Mouse (Mus musculus): ENCODE data around the gene Natd1. TPM values are rescaled to one million over a fixed set of nuclear protein-coding genes. Genes with fewer than 3 reads are reported as not detected.
"Not testable (repeated sequence)": the region's sequence is repeated elsewhere in the genome, so short reads cannot be mapped to it uniquely, and the experiment has no call there.

The Natd1 gene
- polyA plus RNA-seq, 1 experiment from 2014 or later, result 29.0 TPM

GRCm38 (mm10) chr11:60889861-60890260 lies 24.7 kb downstream of the Natd1 start:
- H3K9me3 ChIP-seq (ENCODE audit: control insufficient read depth, low read length), result no peaks in the 10 kb centered on the region
- H3K9ac ChIP-seq (replicated peaks; ENCODE audit: low read depth, low read length), result no peak overlapping the region
- H3K4me3 ChIP-seq (ENCODE audit: low read depth, low read length), result no peak overlapping the region
- no peaks in the 10 kb centered on the region for H3K4me1 ChIP-seq (ENCODE audit: control insufficient read depth, insufficient read depth, low read length)
- no peak for ATAC-seq (ENCODE audit: low read depth)
- H3K4me2 ChIP-seq (ENCODE audit: low read depth, low read length), result no peak overlapping the region
- no peaks in the 10 kb centered on the region for H3K27me3 ChIP-seq (ENCODE audit: control insufficient read depth, insufficient read depth, low read length)
- 82% methylated on average over 2 of the region's 2 CpGs for WGBS
- H3K27ac ChIP-seq (ENCODE audit: low read depth, low read length), result no peak overlapping the region
- H3K36me3 ChIP-seq (ENCODE audit: control insufficient read depth, insufficient read depth, low read length), result no peaks in the 10 kb centered on the region

- not testable (repeated sequence) for H3K9ac ChIP-seq (replicated peaks; ENCODE audit: low read depth, low read length); H3K4me3 ChIP-seq (ENCODE audit: low read depth, low read length); H3K27me3 ChIP-seq (ENCODE audit: control insufficient read depth, insufficient read depth, low read length); H3K4me1 ChIP-seq (ENCODE audit: control insufficient read depth, insufficient read depth, low read length); ATAC-seq (ENCODE audit: low read depth); H3K36me3 ChIP-seq (ENCODE audit: control insufficient read depth, insufficient read depth, low read length); H3K27ac ChIP-seq (ENCODE audit: low read depth, low read length); H3K4me2 ChIP-seq (ENCODE audit: low read depth, low read length); H3K9me3 ChIP-seq (ENCODE audit: control insufficient read depth, low read length)
- 88% methylated on average over 2 of the region's 3 CpGs for WGBS
Measured at GRCm38 (mm10) chr11:60886986-60887385, 27.6 kb downstream of the Natd1 start.

GRCm38 (mm10) chr11:60882386-60882785 lies 32.2 kb downstream of the Natd1 start:
- 87% methylated on average over 3 of the region's 3 CpGs for WGBS
- no peaks in the 10 kb centered on the region for H3K9me3 ChIP-seq (ENCODE audit: control insufficient read depth, low read length)
- no peak for ATAC-seq (ENCODE audit: low read depth)
- H3K4me1 ChIP-seq (ENCODE audit: control insufficient read depth, insufficient read depth, low read length), result peaks cover 9% of the 10 kb centered on the region
- H3K36me3 ChIP-seq (ENCODE audit: control insufficient read depth, insufficient read depth, low read length), result no peaks in the 10 kb centered on the region
- no peak overlapping the region for H3K4me3 ChIP-seq (ENCODE audit: low read depth, low read length)
- H3K4me2 ChIP-seq (ENCODE audit: low read depth, low read length), result no peak overlapping the region
- no peak overlapping the region for H3K27ac ChIP-seq (ENCODE audit: low read depth, low read length)
- H3K27me3 ChIP-seq (ENCODE audit: control insufficient read depth, insufficient read depth, low read length), result no peaks in the 10 kb centered on the region
- no peak overlapping the region for H3K9ac ChIP-seq (replicated peaks; ENCODE audit: low read depth, low read length)

GRCm38 (mm10) chr11:60880559-60880958 lies 34.0 kb downstream of the Natd1 start:
- Histone ChIP-seq H3K36me3 (ENCODE audit: control insufficient read depth, insufficient read depth, low read length) (no peaks in the 10 kb centered on the region), H3K27ac (ENCODE audit: low read depth, low read length) (no peak overlapping the region), H3K4me3 (ENCODE audit: low read depth, low read length) (no peak overlapping the region), H3K9ac (replicated peaks; ENCODE audit: low read depth, low read length) (no peak overlapping the region), H3K27me3 (ENCODE audit: control insufficient read depth, insufficient read depth, low read length) (no peaks in the 10 kb centered on the region), H3K4me2 (ENCODE audit: low read depth, low read length) (no peak overlapping the region), H3K9me3 (ENCODE audit: control insufficient read depth, low read length) (no peaks in the 10 kb centered on the region), H3K4me1 (ENCODE audit: control insufficient read depth, insufficient read depth, low read length) (peaks cover 17% of the 10 kb centered on the region)
- 81% methylated on average over 4 of the region's 4 CpGs for WGBS
- no peak for ATAC-seq (ENCODE audit: low read depth)

GRCm38 (mm10) chr11:60879423-60879822 lies 35.1 kb downstream of the Natd1 start:
- Histone ChIP-seq H3K4me1 (ENCODE audit: control insufficient read depth, insufficient read depth, low read length) (peaks cover 17% of the 10 kb centered on the region), H3K4me2 (ENCODE audit: low read depth, low read length) (peak overlapping the region; percentile 76), H3K9ac (replicated peaks; ENCODE audit: low read depth, low read length) (peak overlapping the region; percentile 57), H3K36me3 (ENCODE audit: control insufficient read depth, insufficient read depth, low read length) (no peaks in the 10 kb centered on the region), H3K4me3 (ENCODE audit: low read depth, low read length) (peak overlapping the region; percentile 98), H3K9me3 (ENCODE audit: control insufficient read depth, low read length) (no peaks in the 10 kb centered on the region), H3K27me3 (ENCODE audit: control insufficient read depth, insufficient read depth, low read length) (no peaks in the 10 kb centered on the region), H3K27ac (ENCODE audit: low read depth, low read length) (peak overlapping the region; percentile 89)
- WGBS, result 3% methylated on average over 11 of the region's 11 CpGs
- ATAC-seq (ENCODE audit: low read depth), result no peak

- H3K4me2 ChIP-seq (ENCODE audit: low read depth, low read length), result peak within 1 kb of the TSS; percentile 76
- H3K9me3 ChIP-seq (ENCODE audit: control insufficient read depth, low read length), result no peaks in the 10 kb centered on the region
- under 1% methylated on average over 57 of the region's 62 CpGs for WGBS
- no peaks in the 10 kb centered on the region for H3K36me3 ChIP-seq (ENCODE audit: control insufficient read depth, insufficient read depth, low read length)
- peak within 1 kb of the TSS; percentile 81 for H3K9ac ChIP-seq (replicated peaks; ENCODE audit: low read depth, low read length)
- H3K4me3 ChIP-seq (ENCODE audit: low read depth, low read length), result peak within 1 kb of the TSS; percentile 98
- peak within 1 kb of the TSS; percentile 89 for H3K27ac ChIP-seq (ENCODE audit: low read depth, low read length)
- peaks cover 17% of the 10 kb centered on the region for H3K4me1 ChIP-seq (ENCODE audit: control insufficient read depth, insufficient read depth, low read length)
- no peaks in the 10 kb centered on the region for H3K27me3 ChIP-seq (ENCODE audit: control insufficient read depth, insufficient read depth, low read length)
- ATAC-seq (ENCODE audit: low read depth), result peak; percentile 99
Measured at GRCm38 (mm10) chr11:60878675-60879294, 35.8 kb downstream of the Natd1 start, which contains the start of gene Tmem11. Tmem11 (minus strand) TSS chr11:60879272.

- Histone ChIP-seq H3K9ac (replicated peaks; ENCODE audit: low read depth, low read length) (peak overlapping the region; percentile 81), H3K27me3 (ENCODE audit: control insufficient read depth, insufficient read depth, low read length) (no peaks in the 10 kb centered on the region), H3K4me2 (ENCODE audit: low read depth, low read length) (peak overlapping the region; percentile 52), H3K4me1 (ENCODE audit: control insufficient read depth, insufficient read depth, low read length) (peaks cover 17% of the 10 kb centered on the region), H3K9me3 (ENCODE audit: control insufficient read depth, low read length) (no peaks in the 10 kb centered on the region), H3K36me3 (ENCODE audit: control insufficient read depth, insufficient read depth, low read length) (no peaks in the 10 kb centered on the region), H3K27ac (ENCODE audit: low read depth, low read length) (peak overlapping the region; percentile 89), H3K4me3 (ENCODE audit: low read depth, low read length) (peak overlapping the region; percentile 98)
- WGBS, result under 1% methylated on average over 38 of the region's 52 CpGs
- ATAC-seq (ENCODE audit: low read depth), result peak; percentile 79
Measured at GRCm38 (mm10) chr11:60878056-60878612, 36.4 kb downstream of the Natd1 start.

GRCm38 (mm10) chr11:60873101-60873500 lies 41.4 kb downstream of the Natd1 start:
- Histone ChIP-seq H3K4me2 (ENCODE audit: low read depth, low read length) (no peak overlapping the region), H3K9me3 (ENCODE audit: control insufficient read depth, low read length) (no peaks in the 10 kb centered on the region), H3K4me3 (ENCODE audit: low read depth, low read length) (no peak overlapping the region), H3K27ac (ENCODE audit: low read depth, low read length) (no peak overlapping the region), H3K4me1 (ENCODE audit: control insufficient read depth, insufficient read depth, low read length) (peaks cover 12% of the 10 kb centered on the region), H3K36me3 (ENCODE audit: control insufficient read depth, insufficient read depth, low read length) (no peaks in the 10 kb centered on the region), H3K9ac (replicated peaks; ENCODE audit: low read depth, low read length) (no peak overlapping the region), H3K27me3 (ENCODE audit: control insufficient read depth, insufficient read depth, low read length) (no peaks in the 10 kb centered on the region)
- no peak for ATAC-seq (ENCODE audit: low read depth)
- 90% methylated on average over 6 of the region's 6 CpGs for WGBS

GRCm38 (mm10) chr11:60871409-60871808 lies 43.1 kb downstream of the Natd1 start:
- Histone ChIP-seq H3K4me1 (ENCODE audit: control insufficient read depth, insufficient read depth, low read length) (no peaks in the 10 kb centered on the region; the same call in 1 of the 2 replicates), H3K9ac (replicated peaks; ENCODE audit: low read depth, low read length) (no peak overlapping the region), H3K9me3 (ENCODE audit: control insufficient read depth, low read length) (no peaks in the 10 kb centered on the region), H3K36me3 (ENCODE audit: control insufficient read depth, insufficient read depth, low read length) (no peaks in the 10 kb centered on the region), H3K27me3 (ENCODE audit: control insufficient read depth, insufficient read depth, low read length) (no peaks in the 10 kb centered on the region), H3K4me2 (ENCODE audit: low read depth, low read length) (no peak overlapping the region), H3K4me3 (ENCODE audit: low read depth, low read length) (no peak overlapping the region), H3K27ac (ENCODE audit: low read depth, low read length) (no peak overlapping the region)
- 84% methylated on average over 4 of the region's 4 CpGs for WGBS
- ATAC-seq (ENCODE audit: low read depth), result no peak
